Mouse (Mus musculus) hindbrain, embryonic 15.5 days (tissue): ENCODE results near the gene Gm11273. TPM values are rescaled to one million over a fixed set of nuclear protein-coding genes. Genes with fewer than 3 reads are reported as not detected.

Experiments used
- polyA plus RNA-seq: library from polyadenylated mRNA; unstranded; fragments of >200 nt; fragmentation: Nextera tagmentation; extraction: Ambion mirVana; gene quantifications from 2 replicates; pipeline ENCODE4 v1.2.1, GENCODE M21; 2015

The Gm11273 gene
- polyA plus RNA-seq, 1 experiment from 2014 or later = 8.8 TPM

Other genes starting within 250 kb of the Gm11273 start
- gene Gpx5, start 208.7 kb downstream of the Gm11273 start, polyA plus RNA-seq = not detected in 2 replicates
- gene Gpx6, start 189.3 kb downstream of the Gm11273 start, polyA plus RNA-seq = 0.24 and 0.27 TPM in 2 replicates
- gene Olfr1367, start 154.5 kb downstream of the Gm11273 start, polyA plus RNA-seq = not detected in 2 replicates
- 11.0 and 12.7 TPM in 2 replicates for gene Zscan12, start 138.6 kb downstream of the Gm11273 start, polyA plus RNA-seq
- 65.8 and 71.1 TPM in 2 replicates for gene Zkscan3, start 98.7 kb downstream of the Gm11273 start, polyA plus RNA-seq
- gene Pgbd1, start 60.4 kb downstream of the Gm11273 start, polyA plus RNA-seq = 2.8 and 4.2 TPM in 2 replicates
- gene Zscan26, start 47.7 kb downstream of the Gm11273 start, polyA plus RNA-seq = 23.7 and 24.3 TPM in 2 replicates
- gene Nkapl, start 32.9 kb downstream of the Gm11273 start, polyA plus RNA-seq = 3.8 and 4.1 TPM in 2 replicates
- gene Zkscan4, start 22.5 kb downstream of the Gm11273 start, polyA plus RNA-seq = 8.1 and 10.5 TPM in 2 replicates
- gene Gm10065, start 22.0 kb downstream of the Gm11273 start, polyA plus RNA-seq = not detected in 2 replicates
- gene AK157302, start 6.2 kb downstream of the Gm11273 start, polyA plus RNA-seq = 0.39 and 0.55 TPM in 2 replicates
- gene Zkscan8, start 29.7 kb upstream of the Gm11273 start, polyA plus RNA-seq = 4.5 and 5.0 TPM in 2 replicates
- 0.06 and 0.25 TPM in 2 replicates for gene Olfr1366, start 41.4 kb upstream of the Gm11273 start, polyA plus RNA-seq
- 0.04 and 0.08 TPM in 2 replicates for gene Olfr1535, start 58.5 kb upstream of the Gm11273 start, polyA plus RNA-seq
- not detected in 2 replicates for gene Olfr1364, start 80.3 kb upstream of the Gm11273 start, polyA plus RNA-seq
- gene Olfr1362, start 112.6 kb upstream of the Gm11273 start, polyA plus RNA-seq = not detected in 2 replicates
- gene Olfr11, start 141.1 kb upstream of the Gm11273 start, polyA plus RNA-seq = 0.04 TPM in 1 of 2 replicates, not detected in the other
- not detected in 2 replicates for gene Olfr1361, start 162.0 kb upstream of the Gm11273 start, polyA plus RNA-seq
- gene Olfr1360, start 176.0 kb upstream of the Gm11273 start, polyA plus RNA-seq = not detected in 2 replicates
- not detected in 2 replicates for gene Olfr1359, start 196.7 kb upstream of the Gm11273 start, polyA plus RNA-seq
- not detected in 2 replicates for gene Hist1h2bl, start 214.7 kb upstream of the Gm11273 start, polyA plus RNA-seq
- gene Hist1h2ai, start 215.0 kb upstream of the Gm11273 start, polyA plus RNA-seq = 6.2 and 7.8 TPM in 2 replicates
- gene Hist1h3h, start 216.2 kb upstream of the Gm11273 start, polyA plus RNA-seq = 2.5 and 3.5 TPM in 2 replicates
- gene Hist1h2bm, start 220.6 kb upstream of the Gm11273 start, polyA plus RNA-seq = 0.51 and 1.7 TPM in 2 replicates
- gene Hist1h4j, start 233.6 kb upstream of the Gm11273 start, polyA plus RNA-seq = 0.77 TPM in 1 of 2 replicates, not detected in the other
- 1.5 and 2.3 TPM in 2 replicates for gene Hist1h4k, start 249.1 kb upstream of the Gm11273 start, polyA plus RNA-seq